Mouse (Mus musculus): ENCODE data around the gene Cct4.

Cct4 gene

GRCm38 (mm10) chr11:22982846-22983245, 7.5 kb upstream of the Cct4 start:
- DNase-seq (ENCODE audit: low read depth) = no peak

- DNase-seq (ENCODE audit: low read depth) = no peak
These were observed 4.8 kb upstream of the Cct4 start for GRCm38 (mm10) chr11:22985510-22985909.

- peak; percentile 87 for DNase-seq (ENCODE audit: low read depth)
These were observed 3.0 kb upstream of the Cct4 start for GRCm38 (mm10) chr11:22987357-22987756.

GRCm38 (mm10) chr11:22989786-22990185, 533 bp upstream of the Cct4 start:
- DNase-seq (ENCODE audit: low read depth) = no peak

GRCm38 (mm10) chr11:22991218-22991835, 1.0 kb downstream of the Cct4 start:
- DNase-seq (ENCODE audit: low read depth) = no peak

- no peak for DNase-seq (ENCODE audit: low read depth)
These were observed 4.0 kb downstream of the Cct4 start for GRCm38 (mm10) chr11:22994271-22994670.

- no peak for DNase-seq (ENCODE audit: low read depth)
These were observed 5.1 kb downstream of the Cct4 start for GRCm38 (mm10) chr11:22995461-22995860.

- DNase-seq (ENCODE audit: low read depth) = no peak
These were observed 8.0 kb downstream of the Cct4 start for GRCm38 (mm10) chr11:22998308-22998707.

GRCm38 (mm10) chr11:23005276-23005675, 15.0 kb downstream of the Cct4 start:
- DNase-seq (ENCODE audit: low read depth) = no peak

- no peak for DNase-seq (ENCODE audit: low read depth)
These were observed 16.8 kb downstream of the Cct4 start for GRCm38 (mm10) chr11:23007166-23007480.

GRCm38 (mm10) chr11:23007481-23008180, 17.3 kb downstream of the Cct4 start, which contains the start of gene Fam161a:
Gene Fam161a, plus strand, starts transcription at chr11:23007531.
- peak; percentile 89 for DNase-seq (ENCODE audit: low read depth)

- peak; percentile 79 for DNase-seq (ENCODE audit: low read depth)
These were observed 18.0 kb downstream of the Cct4 start for GRCm38 (mm10) chr11:23008181-23008823.

GRCm38 (mm10) chr11:23008824-23009200, 18.5 kb downstream of the Cct4 start:
- no peak for DNase-seq (ENCODE audit: low read depth)

GRCm38 (mm10) chr11:23013096-23013495, 22.8 kb downstream of the Cct4 start:
- no peak for DNase-seq (ENCODE audit: low read depth)

GRCm38 (mm10) chr11:23013580-23014294, 23.4 kb downstream of the Cct4 start:
- peak; percentile 40 for DNase-seq (ENCODE audit: low read depth)

GRCm38 (mm10) chr11:23014996-23015395, 24.7 kb downstream of the Cct4 start:
- DNase-seq (ENCODE audit: low read depth) = no peak

- no peak for DNase-seq (ENCODE audit: low read depth)
These were observed 27.6 kb downstream of the Cct4 start for GRCm38 (mm10) chr11:23017943-23018342.

GRCm38 (mm10) chr11:23020116-23020770, 29.9 kb downstream of the Cct4 start:
- no peak for DNase-seq (ENCODE audit: low read depth)

- DNase-seq (ENCODE audit: low read depth) = no peak
These were observed 30.5 kb downstream of the Cct4 start for GRCm38 (mm10) chr11:23020841-23021240.

GRCm38 (mm10) chr11:23023155-23023554, 32.8 kb downstream of the Cct4 start:
- DNase-seq (ENCODE audit: low read depth) = no peak

- no peak for DNase-seq (ENCODE audit: low read depth)
These were observed 33.9 kb downstream of the Cct4 start for GRCm38 (mm10) chr11:23024169-23024568.

- DNase-seq (ENCODE audit: low read depth) = no peak
These were observed 38.6 kb downstream of the Cct4 start for GRCm38 (mm10) chr11:23028957-23029356.

Measured in naive thymus-derived CD4-positive, alpha-beta T cell, adult 2 months (primary cell).